Mouse (Mus musculus) embryonic facial prominence, embryonic 10.5 days (tissue): Measurements from ENCODE around the gene Yars. TPM values are rescaled to one million over a fixed set of nuclear protein-coding genes. Genes with fewer than 3 reads are reported as not detected.

Experiments used
- DNase-seq: peaks from one replicate; pipeline ENCODE4 v3.0.0-alpha.2; 2017; ENCODE audit warnings: low spot score
- H3K27ac ChIP-seq: fragments of 300-500 bp; sonication (generic); replicated peaks from 2 replicates; pipeline ENCODE4 v1.5.1; 2016; ENCODE audit warnings: mild to moderate bottlenecking
- H3K27me3 ChIP-seq: fragments of 300-500 bp; sonication (generic); replicated peaks from 2 replicates; pipeline ENCODE4 v1.6.1; 2016; ENCODE audit warnings: low read depth, mild to moderate bottlenecking; ENCODE audit not compliant: poor library complexity, severe bottlenecking
- H3K36me3 ChIP-seq: fragments of 300-500 bp; sonication (generic); replicated peaks from 2 replicates; pipeline ENCODE4 v1.6.1; 2016; ENCODE audit warnings: mild to moderate bottlenecking, moderate library complexity
- H3K4me1 ChIP-seq: fragments of 300-500 bp; sonication (generic); 2 replicates; pipeline ENCODE4 v1.6.1; 2016
- H3K4me3 ChIP-seq: fragments of 300-500 bp; sonication (generic); 2 replicates; pipeline ENCODE4 v1.5.1; 2016; ENCODE audit warnings: mild to moderate bottlenecking, moderate library complexity
- H3K9me3 ChIP-seq: fragments of 300-500 bp; sonication (generic); 2 replicates; pipeline ENCODE4 v1.6.1; 2016; ENCODE audit warnings: mild to moderate bottlenecking
- WGBS: fragments of 180-500 bp; shearing (Covaris S2); methylation state at CpG from one replicate; pipeline ENCODE4 v1.1.7; 2016; 5-methylcytosine and 5-hydroxymethylcytosine counted together
- polyA plus RNA-seq: library from polyadenylated mRNA; unstranded; fragments of >200 nt; fragmentation: Nextera tagmentation; extraction: Ambion mirVana; gene quantifications from 2 replicates; pipeline ENCODE4 v1.2.1, GENCODE M21; 2016

Yars gene
- polyA plus RNA-seq, 1 experiment from 2014 or later: 96.0 TPM

DNA sequence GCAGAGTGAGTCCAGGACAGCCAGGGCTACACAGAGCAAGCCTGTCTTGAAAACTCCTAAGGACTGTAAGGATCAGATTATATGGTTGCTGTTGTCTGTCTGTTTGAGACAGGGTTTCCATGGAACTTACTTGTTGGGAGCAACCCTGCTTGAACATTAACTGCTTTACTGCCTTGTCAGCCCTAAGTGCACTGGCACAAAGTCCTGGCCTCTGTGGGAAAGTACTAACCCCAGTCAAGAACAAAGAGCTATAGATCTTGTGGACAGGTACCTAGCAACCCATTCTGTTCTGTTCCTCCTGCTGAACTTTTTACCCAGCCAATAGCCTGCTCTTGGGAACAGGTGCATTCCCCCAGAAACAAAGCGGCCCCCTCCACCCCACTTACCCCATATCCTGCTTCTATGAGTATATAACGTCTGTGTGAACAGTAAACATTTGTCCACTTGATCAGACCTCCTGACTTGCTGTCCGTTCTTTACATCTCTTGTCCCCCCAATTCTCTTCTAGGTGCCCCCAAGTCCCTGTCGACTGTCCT, 38.2 kb upstream of the Yars start:
- Histone ChIP-seq H3K9me3 (no peaks in the 10 kb centered on the region), H3K36me3 (peaks cover 93% of the 10 kb centered on the region), H3K4me1 (no peaks in the 10 kb centered on the region), H3K27ac (no peak overlapping the region), H3K27me3 (no peaks in the 10 kb centered on the region), H3K4me3 (no peak overlapping the region)
- WGBS: 86% methylated on average over 4 of the region's 4 CpGs
- DNase-seq: no peak

DNA sequence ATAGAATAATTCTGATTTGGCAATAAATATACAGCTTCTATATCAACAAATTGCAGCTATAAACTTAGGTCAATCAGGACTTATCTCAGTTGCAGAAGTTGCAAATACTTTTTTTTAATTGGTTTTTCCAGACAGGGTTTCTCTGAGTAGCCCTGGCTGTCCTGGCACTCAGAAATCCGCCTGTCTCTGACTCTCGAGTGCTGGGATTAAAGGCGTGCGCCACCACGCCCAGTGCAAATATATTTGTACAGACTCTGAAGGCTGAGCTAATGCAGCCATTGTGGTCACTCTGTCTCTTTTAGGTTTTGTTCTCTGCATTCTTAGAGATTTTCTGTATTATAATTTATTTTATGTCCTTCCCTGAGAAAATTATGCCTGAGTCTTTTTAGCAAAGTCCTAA, 32.0 kb upstream of the Yars start:
- DNase-seq: no peak
- WGBS: 83% methylated on average over 5 of the region's 5 CpGs
- no peaks in the 10 kb centered on the region for H3K9me3 ChIP-seq
- no peak overlapping the region for H3K27ac ChIP-seq
- H3K27me3 ChIP-seq: no peaks in the 10 kb centered on the region
- peaks cover 95% of the 10 kb centered on the region for H3K36me3 ChIP-seq
- no peaks in the 10 kb centered on the region for H3K4me1 ChIP-seq
- H3K4me3 ChIP-seq: no peak overlapping the region

DNA sequence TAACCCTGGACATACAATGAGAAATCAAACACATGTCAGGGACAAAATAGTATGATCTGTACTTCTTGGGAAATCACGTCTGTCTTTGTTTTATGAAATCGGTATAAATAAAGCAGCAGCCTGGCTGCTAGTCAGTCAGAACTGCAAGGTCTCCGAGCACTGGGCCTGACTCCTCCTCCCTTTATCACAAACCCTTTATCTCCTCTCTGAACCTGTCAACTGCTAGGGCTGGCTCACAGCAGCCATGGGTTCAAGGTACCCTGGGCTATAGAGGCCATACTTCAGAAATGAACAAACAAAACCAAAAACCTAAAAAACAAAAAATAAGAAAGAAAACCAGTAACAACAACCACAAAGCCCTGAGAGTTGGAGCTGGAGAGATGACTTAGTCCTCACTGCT, 31.0 kb upstream of the Yars start:
- no peaks in the 10 kb centered on the region for H3K9me3 ChIP-seq
- peaks cover 95% of the 10 kb centered on the region for H3K36me3 ChIP-seq
- WGBS: 84% methylated on average over 3 of the region's 3 CpGs
- no peaks in the 10 kb centered on the region for H3K27me3 ChIP-seq
- no peak overlapping the region for H3K4me3 ChIP-seq
- no peak for DNase-seq
- no peak overlapping the region for H3K27ac ChIP-seq
- no peaks in the 10 kb centered on the region for H3K4me1 ChIP-seq

DNA sequence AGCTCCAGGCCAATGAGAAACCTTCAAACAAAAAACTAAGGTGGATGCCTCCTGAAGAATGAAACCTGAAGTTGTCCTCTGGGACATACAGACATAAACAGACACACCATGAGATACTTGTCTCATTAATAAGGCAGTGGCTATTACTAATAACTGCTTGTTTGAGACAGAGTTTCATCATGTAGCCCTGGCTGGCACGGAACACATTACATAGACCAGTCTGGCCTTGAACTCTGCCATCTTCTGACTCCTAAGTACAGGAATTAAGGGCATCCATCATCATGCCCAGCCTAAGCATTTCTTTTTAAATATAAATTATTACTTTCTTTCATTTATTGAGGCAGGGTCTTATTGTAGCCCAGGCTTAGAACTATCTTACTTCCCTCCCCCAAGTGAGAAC, 28.5 kb upstream of the Yars start:
- Histone ChIP-seq H3K4me3 (no peak overlapping the region), H3K9me3 (no peaks in the 10 kb centered on the region), H3K36me3 (peaks cover 95% of the 10 kb centered on the region), H3K4me1 (no peaks in the 10 kb centered on the region), H3K27ac (no peak overlapping the region), H3K27me3 (no peaks in the 10 kb centered on the region)
- WGBS: 97% methylated on average over 1 of the region's 1 CpGs
- no peak for DNase-seq

- 88% methylated on average over 4 of the region's 4 CpGs for WGBS
- Histone ChIP-seq H3K27me3 (no peaks in the 10 kb centered on the region), H3K4me3 (no peak overlapping the region), H3K4me1 (no peaks in the 10 kb centered on the region), H3K27ac (no peak overlapping the region), H3K36me3 (peaks cover 96% of the 10 kb centered on the region), H3K9me3 (no peaks in the 10 kb centered on the region)
- DNase-seq: no peak
These were observed 27.8 kb upstream of the Yars start for GRCm38 (mm10) chr4:129161581-129162255.

- H3K4me1 ChIP-seq: no peaks in the 10 kb centered on the region
- no peaks in the 10 kb centered on the region for H3K9me3 ChIP-seq
- DNase-seq: no peak
- WGBS: 72% methylated on average over 1 of the region's 1 CpGs
- no peak overlapping the region for H3K4me3 ChIP-seq
- no peaks in the 10 kb centered on the region for H3K27me3 ChIP-seq
- H3K27ac ChIP-seq: no peak overlapping the region
- H3K36me3 ChIP-seq: peaks cover 96% of the 10 kb centered on the region
These were observed 17.0 kb upstream of the Yars start for GRCm38 (mm10) chr4:129172529-129172928.

DNA sequence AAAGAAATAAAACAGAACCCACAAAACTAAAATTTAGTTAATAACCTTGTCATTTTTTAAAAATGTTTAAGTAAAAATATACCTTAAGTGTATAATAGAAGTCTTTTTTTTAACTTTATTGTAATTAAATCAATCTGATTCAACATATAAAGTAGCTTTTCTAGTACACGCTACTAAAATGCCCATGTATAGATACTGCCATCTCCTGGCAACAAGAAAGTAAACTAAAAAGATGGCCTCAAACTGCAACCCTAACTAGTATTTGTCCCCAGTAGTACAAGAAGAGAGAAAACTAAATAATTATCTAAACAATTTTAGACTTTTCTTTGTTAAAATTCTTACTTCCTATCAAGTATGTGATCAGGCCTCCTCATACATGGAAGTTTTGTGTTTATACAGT, 10.0 kb upstream of the Yars start:
- no peaks in the 10 kb centered on the region for H3K9me3 ChIP-seq
- peaks cover 88% of the 10 kb centered on the region for H3K36me3 ChIP-seq
- H3K4me1 ChIP-seq: no peaks in the 10 kb centered on the region
- H3K4me3 ChIP-seq: no peak overlapping the region
- WGBS: 79% methylated on average over 1 of the region's 1 CpGs
- no peak overlapping the region for H3K27ac ChIP-seq
- H3K27me3 ChIP-seq: no peaks in the 10 kb centered on the region
- DNase-seq: no peak

GRCm38 (mm10) chr4:129188041-129188659, 1.4 kb upstream of the Yars start:
- Histone ChIP-seq H3K4me3 (peak overlapping the region; percentile 98), H3K27ac (peak overlapping the region; percentile 97)

DNA sequence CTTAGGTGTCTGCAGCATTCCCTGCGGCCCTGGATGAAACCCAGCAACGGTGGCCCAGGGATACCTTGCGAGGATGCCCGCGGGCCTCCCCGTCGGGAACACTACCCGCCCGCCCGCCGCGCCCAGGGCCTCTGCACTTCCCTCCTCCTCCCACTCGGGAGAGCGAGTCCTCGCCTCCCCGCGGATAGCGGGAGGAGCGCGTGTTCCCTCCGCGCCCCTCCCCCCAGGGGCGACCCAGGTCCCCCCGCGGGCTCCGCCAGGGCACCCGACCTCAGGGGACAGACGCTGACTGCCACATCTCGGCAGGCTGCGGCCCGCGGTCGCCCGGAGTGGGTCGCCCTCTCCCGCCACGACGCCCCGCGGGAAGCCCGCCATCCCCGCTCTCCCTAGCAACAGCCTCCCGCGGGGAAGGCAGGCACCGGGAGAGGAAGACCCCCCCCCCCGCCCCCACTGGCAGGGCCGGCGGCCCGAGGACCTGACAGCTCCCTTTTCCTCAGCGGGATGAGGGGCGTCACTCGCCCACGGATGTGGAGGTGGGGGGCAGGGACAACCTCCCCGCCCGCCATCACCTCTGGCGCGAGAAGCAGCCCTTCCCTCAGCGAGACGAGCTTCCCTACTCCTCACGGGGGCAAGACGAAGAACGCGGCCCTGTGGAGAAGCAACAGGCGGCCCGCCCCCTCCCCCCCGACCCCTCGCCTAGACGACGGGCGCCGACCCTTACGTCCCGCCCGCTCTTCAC, 588 bp upstream of the Yars start:
- peak; percentile 74 for DNase-seq
- WGBS: under 1% methylated on average over 74 of the region's 74 CpGs
- peak overlapping the region; percentile 97 for H3K27ac ChIP-seq

More at GRCm38 (mm10) chr4:129188041-129188659, 1.4 kb upstream of the Yars start:
- Histone ChIP-seq H3K36me3 (peaks cover 19% of the 10 kb centered on the region), H3K27me3 (no peaks in the 10 kb centered on the region), H3K4me1 (peaks cover 30% of the 10 kb centered on the region), H3K9me3 (no peaks in the 10 kb centered on the region)
- WGBS: 45% methylated on average over 5 of the region's 5 CpGs
- DNase-seq: no peak

GRCm38 (mm10) chr4:129190538-129190937, 978 bp downstream of the Yars start:
- no peaks in the 10 kb centered on the region for H3K27me3 ChIP-seq
- peak overlapping the region; percentile 89 for H3K27ac ChIP-seq
- H3K4me1 ChIP-seq: peaks cover 30% of the 10 kb centered on the region
- H3K36me3 ChIP-seq: peaks cover 30% of the 10 kb centered on the region
- peak overlapping the region; percentile 98 for H3K4me3 ChIP-seq
- H3K9me3 ChIP-seq: no peaks in the 10 kb centered on the region
- 5% methylated on average over 12 of the region's 12 CpGs for WGBS
- DNase-seq: no peak

More for the DNA sequence above, 588 bp upstream of the Yars start:
- Histone ChIP-seq H3K27me3 (no peaks in the 10 kb centered on the region), H3K9me3 (no peaks in the 10 kb centered on the region), H3K4me3 (peak overlapping the region; percentile 98), H3K4me1 (peaks cover 30% of the 10 kb centered on the region), H3K36me3 (peaks cover 21% of the 10 kb centered on the region)

DNA sequence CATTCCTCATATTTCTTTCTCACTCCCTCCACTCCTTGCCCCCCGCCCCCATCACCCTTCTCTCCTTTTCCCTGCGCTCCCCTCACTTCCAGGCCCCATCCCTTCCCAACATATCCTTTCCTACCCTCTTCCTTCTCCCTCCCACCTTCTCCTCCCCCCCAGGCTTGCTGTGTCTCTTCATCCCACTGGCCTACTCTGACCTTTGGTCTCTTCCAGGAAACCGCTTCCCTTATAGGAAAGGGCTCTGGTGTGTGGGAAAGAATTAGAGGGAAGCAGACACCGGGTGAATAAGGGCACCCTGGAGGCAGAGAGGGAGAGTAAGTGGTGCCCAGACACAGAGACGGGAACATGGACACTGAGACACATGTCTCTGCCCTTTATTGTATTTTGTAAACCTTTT, 2.1 kb downstream of the Yars start:
- H3K27me3 ChIP-seq: no peaks in the 10 kb centered on the region
- WGBS: 57% methylated on average over 5 of the region's 5 CpGs
- no peak for DNase-seq
- H3K36me3 ChIP-seq: peaks cover 42% of the 10 kb centered on the region
- no peaks in the 10 kb centered on the region for H3K9me3 ChIP-seq
- H3K27ac ChIP-seq: no peak overlapping the region
- H3K4me3 ChIP-seq: peak overlapping the region; percentile 98; the same call in 1 of the 2 replicates
- H3K4me1 ChIP-seq: peaks cover 30% of the 10 kb centered on the region

DNA sequence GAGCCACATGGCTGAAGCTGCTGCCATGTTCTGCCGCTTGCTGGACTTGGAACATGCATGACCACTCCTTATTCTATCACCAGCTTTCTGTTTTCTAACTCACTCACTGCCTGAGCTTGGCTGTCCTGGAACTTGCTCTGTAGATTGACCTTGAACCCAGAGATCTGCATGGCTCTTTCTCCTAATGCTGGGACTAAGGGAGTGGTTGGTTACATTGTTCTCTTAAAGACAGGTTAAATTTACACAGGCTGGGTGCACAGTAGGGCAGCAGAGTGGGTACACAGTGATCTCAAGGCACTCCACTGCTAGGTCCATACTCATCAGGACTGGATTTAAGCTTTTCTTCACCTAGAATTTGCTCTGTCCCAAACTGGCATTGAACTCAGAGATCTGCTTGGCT, 4.7 kb downstream of the Yars start:
- H3K27ac ChIP-seq: no peak overlapping the region
- WGBS: 96% methylated on average over 1 of the region's 1 CpGs
- H3K4me1 ChIP-seq: peaks cover 19% of the 10 kb centered on the region
- H3K27me3 ChIP-seq: no peaks in the 10 kb centered on the region
- no peak for DNase-seq
- H3K36me3 ChIP-seq: peaks cover 65% of the 10 kb centered on the region
- H3K9me3 ChIP-seq: no peaks in the 10 kb centered on the region
- no peak overlapping the region for H3K4me3 ChIP-seq
